Comparison of ENCODE assay signal across 22 mouse cellular contexts in the genomic region with DNA sequence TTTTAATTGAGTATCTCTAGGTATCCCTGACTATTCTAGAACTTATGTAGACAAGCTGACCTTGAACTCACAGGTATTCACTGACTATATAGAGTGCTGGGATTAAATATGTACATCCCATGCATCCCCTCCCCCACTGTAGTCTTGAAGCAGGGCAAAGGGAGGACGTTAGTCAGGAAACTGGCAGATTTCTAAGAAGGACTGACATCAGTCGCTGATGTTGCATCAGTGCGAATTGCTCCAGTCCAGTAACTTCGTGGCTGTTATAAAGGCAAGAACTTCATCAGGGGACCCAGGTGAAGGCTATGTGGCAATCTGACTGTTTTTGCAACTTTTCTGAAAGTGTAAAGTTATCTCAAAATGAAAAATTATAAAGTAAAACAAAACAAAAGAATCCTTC. TPM values are rescaled to one million over a fixed set of nuclear protein-coding genes. Genes with fewer than 3 reads are reported as not detected.
A peak's percentile ranks its signal among the peaks of the same experiment; 100 is the strongest.
DNase-seq lines count a peak whose midpoint lies in the region; ATAC-seq and TF ChIP-seq lines count a peak whose summit lies in the region.
"Had no signal": no experiment of that assay in that cellular context is flagged by ENCODE, and none has a peak within 500 bp of the region (broad histone marks: within the 10 kb centered on the region; RNA-seq: fewer than 3 reads in every experiment).

No protein-coding gene starts in this region.

- peak overlapping the region; percentile 41; the same call in 1 of the 2 replicates for H3K4me3 ChIP-seq in E14TG2a.4 (replicated peaks; ENCODE audit: low read length)
- no peak overlapping the region for H3K4me3 ChIP-seq in embryonic facial prominence, embryonic 10.5 days
- H3K4me3 ChIP-seq: embryonic facial prominence, embryonic 12.5 days; forebrain, embryonic 13.5 days; forebrain, embryonic 15.5 days had no signal

- peak; percentile 49 for ATAC-seq in megakaryocyte, adult 5-6 weeks (ENCODE audit: poor library complexity, severe bottlenecking)
- ATAC-seq: activated CD4-positive, CD25-positive, alpha-beta regulatory T cell, adult 4 months; forebrain, embryonic 13.5 days; forebrain, embryonic 15.5 days; forebrain, postnatal 0 days had no signal

- H3K27ac ChIP-seq in embryonic facial prominence, embryonic 10.5 days (replicated peaks): no peak overlapping the region
- H3K27ac ChIP-seq: embryonic facial prominence, embryonic 12.5 days; forebrain, embryonic 13.5 days; forebrain, embryonic 15.5 days had no signal

- no peaks in the 10 kb centered on the region for H3K9me3 ChIP-seq in E14TG2a.4 (ENCODE audit: low read length)
- no peaks in the 10 kb centered on the region for H3K9me3 ChIP-seq in embryonic facial prominence, embryonic 10.5 days
- H3K9me3 ChIP-seq: embryonic facial prominence, embryonic 12.5 days; forebrain, embryonic 13.5 days; forebrain, embryonic 15.5 days had no signal

- WGBS in embryonic facial prominence, embryonic 10.5 days: 71% methylated on average over 4 of the region's 4 CpGs

- no peaks in the 10 kb centered on the region for H3K36me3 ChIP-seq in E14TG2a.4 (ENCODE audit: insufficient read depth, low read length)
- no peaks in the 10 kb centered on the region for H3K36me3 ChIP-seq in embryonic facial prominence, embryonic 10.5 days (replicated peaks)
- H3K36me3 ChIP-seq: embryonic facial prominence, embryonic 12.5 days; forebrain, embryonic 15.5 days had no signal

- no peak for TF ChIP-seq CTCF in E14TG2a.4 (conservative IDR thresholded peaks at IDR 0.05; ENCODE audit: low read length)

- peaks cover 17% of the 10 kb centered on the region for H3K27me3 ChIP-seq in E14TG2a.4 (ENCODE audit: insufficient read depth, low read length)
- no peaks in the 10 kb centered on the region for H3K27me3 ChIP-seq in embryonic facial prominence, embryonic 10.5 days (replicated peaks; ENCODE audit: low read depth, poor library complexity, severe bottlenecking)
- H3K27me3 ChIP-seq: embryonic facial prominence, embryonic 12.5 days; forebrain, embryonic 13.5 days; forebrain, embryonic 15.5 days had no signal

- H3K4me1 ChIP-seq in E14TG2a.4 (replicated peaks; ENCODE audit: low read depth, low read length): peaks cover 6% of the 10 kb centered on the region; the same call in 1 of the 2 replicates
- H3K4me1 ChIP-seq in embryonic facial prominence, embryonic 10.5 days: peaks cover 14% of the 10 kb centered on the region
- H3K4me1 ChIP-seq: forebrain, embryonic 15.5 days had no signal

- peak; percentile 31 for DNase-seq in lung, postnatal 36 days
- no peak for DNase-seq in lung, postnatal 14 days
- no peak for DNase-seq in cerebellum, adult 11-12 months
- DNase-seq in embryonic facial prominence, embryonic 10.5 days (ENCODE audit: low spot score): no peak
- no peak for DNase-seq in T-cell, adult 2 months (ENCODE audit: low spot score)
- DNase-seq: adrenal gland, adult 8-10 months; adrenal gland, postnatal 14 days; adrenal gland, postnatal 36 days; cerebellum, adult 18-20 months; cerebellum, adult 8-10 months; cerebellum, adult 9-11 months; cerebellum, postnatal 14 days; cerebellum, postnatal 36 days; embryo, embryonic 11 days; forebrain, postnatal 0 days had no signal

RNA-seq across cellular contexts. Expression of a gene that starts 6.0 kb away (rescaled TPM):
- total RNA-seq in megakaryocyte, adult 5-6 weeks (2015): 181 and 205 TPM in 2 replicates
- 113 and 137 TPM in 2 replicates for total RNA-seq in megakaryocyte, adult 5-6 weeks (2017)
- polyA plus RNA-seq in embryonic facial prominence, embryonic 10.5 days (2016; fragmentation: Nextera tagmentation; extraction: Ambion mirVana): 357 and 358 TPM in 2 replicates

RNA-seq across cellular contexts. Expression of a gene that starts 10.4 kb away (rescaled TPM):
- total RNA-seq in megakaryocyte, adult 5-6 weeks (2015): 0.11 TPM in 1 of 2 replicates, not detected in the other
- total RNA-seq in megakaryocyte, adult 5-6 weeks (2017): not detected in 2 replicates
- polyA plus RNA-seq in embryonic facial prominence, embryonic 10.5 days (2016; fragmentation: Nextera tagmentation; extraction: Ambion mirVana): 0.46 and 0.85 TPM in 2 replicates
- total RNA-seq: common myeloid progenitor, adult 5-6 weeks had no signal

RNA-seq across cellular contexts. Expression of a gene that starts 41.1 kb away (rescaled TPM):
- 0.22 and 1.4 TPM in 2 replicates for total RNA-seq in megakaryocyte, adult 5-6 weeks (2015)
- 1.1 and 1.8 TPM in 2 replicates for total RNA-seq in megakaryocyte, adult 5-6 weeks (2017)
- 2.2 and 2.3 TPM in 2 replicates for polyA plus RNA-seq in embryonic facial prominence, embryonic 10.5 days (2016; fragmentation: Nextera tagmentation; extraction: Ambion mirVana)
